8 mouse cellular contexts compared by ENCODE assay signal in the genomic region with DNA sequence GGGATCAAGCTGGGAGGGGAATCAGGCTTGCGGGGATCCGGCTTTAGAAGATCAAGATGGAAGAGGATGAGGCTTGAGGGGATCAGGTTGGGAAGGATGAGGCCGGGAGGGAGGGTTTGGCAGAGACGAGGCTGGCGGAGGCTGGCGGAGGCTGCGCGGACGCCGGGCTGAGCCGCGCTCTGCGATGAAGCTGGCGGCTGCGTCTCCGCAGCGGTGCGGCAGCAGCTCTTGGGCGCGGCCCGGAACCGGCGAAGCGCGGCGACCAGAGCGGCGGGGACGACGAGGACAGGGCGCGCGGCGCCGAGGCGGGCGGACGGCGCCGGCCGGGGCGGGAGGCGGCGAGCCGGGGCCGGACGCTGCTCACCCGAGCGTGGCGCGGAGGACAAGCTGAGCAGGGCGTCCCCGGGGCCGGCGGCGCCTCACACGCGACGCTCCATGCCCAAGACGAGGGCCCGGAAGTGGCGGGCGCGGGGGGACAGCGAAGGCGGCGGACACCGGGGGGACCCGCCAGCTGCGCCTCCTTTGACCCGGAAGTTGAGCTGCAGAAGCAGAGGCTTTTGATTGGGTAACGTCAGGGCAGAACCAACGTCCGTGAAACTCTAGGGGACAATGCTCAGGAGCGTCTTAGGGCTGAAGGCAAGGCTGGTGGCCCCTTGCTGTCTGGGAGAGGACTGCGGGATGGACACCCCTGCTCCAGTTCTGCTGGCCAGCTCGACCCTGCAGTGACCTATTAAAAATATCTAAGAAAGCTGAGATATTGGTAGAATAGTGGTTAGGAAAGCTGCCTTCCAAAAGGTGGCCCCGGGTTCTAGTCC. TPM values are rescaled to one million over a fixed set of nuclear protein-coding genes. Genes with fewer than 3 reads are reported as not detected.
DNase-seq lines count a peak whose midpoint lies in the region; ATAC-seq lines count a peak whose summit lies in the region.

A gene (minus strand): TSS at position 529 of the 815 bp plus-strand sequence.

- H3K4me3 ChIP-seq in heart, embryonic 14.5 days (ENCODE audit: control insufficient read depth in 1 of 2, insufficient read depth in 1 of 2, low read depth in 1 of 2, low read length in 2 of 2), result peak within 1 kb of the TSS; percentile 91 to 97
- peak within 1 kb of the TSS; percentile 86 for H3K4me3 ChIP-seq in liver, embryonic 13.5 days (replicated peaks)
- H3K4me3 ChIP-seq in stomach, embryonic 16.5 days (replicated peaks; ENCODE audit: low read length), result peak within 1 kb of the TSS; percentile 90

- peak; percentile 69 for DNase-seq in c-Kit-negative CD71-positive TER-119-positive erythroid progenitor cells, embryonic 14.5 days (ENCODE audit: low read depth, low spot score)
- peak; percentile 96 for DNase-seq in fibroblast of lung, adult 2 months (ENCODE audit: low read depth)
- peak; percentile 94 for DNase-seq in kidney, postnatal 14 days
- peak; percentile 85 for DNase-seq in liver, embryonic 13.5 days
- DNase-seq in neural tube, embryonic 10.5 days (ENCODE audit: extremely low spot score, low spot score), result peak; percentile 89

- peak within 1 kb of the TSS; percentile 73 to 82 for H3K27ac ChIP-seq in heart, embryonic 14.5 days (replicated peaks in 1 of 2; ENCODE audit: control insufficient read depth in 1 of 2, insufficient read depth in 1 of 2, low read depth in 2 of 2, low read length in 2 of 2)
- H3K27ac ChIP-seq in liver, embryonic 13.5 days, result peak within 1 kb of the TSS; percentile 89
- peak within 1 kb of the TSS; percentile 79 for H3K27ac ChIP-seq in stomach, embryonic 16.5 days (ENCODE audit: low read length)

- peak; percentile 100 for ATAC-seq in CD4-positive, CD25-positive, alpha-beta regulatory T cell, adult 4 months
- peak; percentile 97 for ATAC-seq in heart, embryonic 14.5 days (ENCODE audit: insufficient number of reproducible peaks, insufficient read depth, low FRiP score, low read depth)
- ATAC-seq in liver, embryonic 13.5 days (ENCODE audit: low read depth), result peak; percentile 94
- peak; percentile 98 for ATAC-seq in stomach, embryonic 16.5 days (ENCODE audit: insufficient read depth, low FRiP score)

- H3K9ac ChIP-seq in heart, embryonic 14.5 days (ENCODE audit: low read length), result peak within 1 kb of the TSS; percentile 91
- peak within 1 kb of the TSS; percentile 93 for H3K9ac ChIP-seq in liver, embryonic 13.5 days
- H3K9ac ChIP-seq in stomach, embryonic 16.5 days (ENCODE audit: low read length), result peak within 1 kb of the TSS; percentile 94

- peak within 1 kb of the TSS; percentile 87 for H3K4me2 ChIP-seq in heart, embryonic 14.5 days (ENCODE audit: low read length)
- peak within 1 kb of the TSS; percentile 83 for H3K4me2 ChIP-seq in liver, embryonic 13.5 days
- H3K4me2 ChIP-seq in stomach, embryonic 16.5 days (ENCODE audit: low read depth, low read length), result peak within 1 kb of the TSS; percentile 74

- H3K36me3 ChIP-seq in heart, embryonic 14.5 days (ENCODE audit: control insufficient read depth, insufficient read depth, low read length), result peaks cover 6% of the 10 kb centered on the region; the same call in 1 of the 2 replicates
- 0 out of 2 replicates have a peak, but pooled peaks cover 4% of the 10 kb centered on the region for H3K36me3 ChIP-seq in liver, embryonic 13.5 days
- H3K36me3 ChIP-seq in stomach, embryonic 16.5 days (ENCODE audit: control insufficient read depth, insufficient read depth, low read length), result no peaks in the 10 kb centered on the region

- peaks cover 8 to 16% of the 10 kb centered on the region in 2 experiments; a peak in 3 of 4 replicates for H3K4me1 ChIP-seq in heart, embryonic 14.5 days (ENCODE audit: control insufficient read depth in 2 of 2, insufficient read depth in 2 of 2, low read length in 2 of 2)
- peaks cover 43% of the 10 kb centered on the region for H3K4me1 ChIP-seq in liver, embryonic 13.5 days (replicated peaks)
- H3K4me1 ChIP-seq in stomach, embryonic 16.5 days (ENCODE audit: control insufficient read depth, insufficient read depth, low read length), result peaks cover 15% of the 10 kb centered on the region

- no peaks in the 10 kb centered on the region for H3K27me3 ChIP-seq in heart, embryonic 14.5 days (ENCODE audit: control insufficient read depth, insufficient read depth, low read length)
- no peaks in the 10 kb centered on the region for H3K27me3 ChIP-seq in liver, embryonic 13.5 days
- H3K27me3 ChIP-seq in stomach, embryonic 16.5 days (ENCODE audit: control insufficient read depth, insufficient read depth, low read length), result no peaks in the 10 kb centered on the region

- under 1% methylated on average over 76 of the region's 78 CpGs for WGBS in heart, embryonic 14.5 days
- under 1% methylated on average over 75 of the region's 78 CpGs for WGBS in liver, embryonic 13.5 days (ENCODE audit: insufficient replicate concordance)
- WGBS in stomach, embryonic 16.5 days, result under 1% methylated on average over 64 of the region's 78 CpGs

- no peaks in the 10 kb centered on the region for H3K9me3 ChIP-seq in heart, embryonic 14.5 days (ENCODE audit: control insufficient read depth, low read length)
- no peaks in the 10 kb centered on the region for H3K9me3 ChIP-seq in liver, embryonic 13.5 days (replicated peaks)
- H3K9me3 ChIP-seq in stomach, embryonic 16.5 days (replicated peaks; ENCODE audit: control insufficient read depth, low read length), result no peaks in the 10 kb centered on the region

RNA-seq across cellular contexts. Expression of the gene that starts here (rescaled TPM):
- polyA plus RNA-seq in CD4-positive, CD25-positive, alpha-beta regulatory T cell, adult 4 months (2017; shearing (Covaris generic)), result 10 to 100 TPM; 17.8 to 21.0 TPM
- polyA plus RNA-seq in heart, embryonic 14.5 days (2014; fragmentation: Nextera tagmentation; extraction: Ambion mirVana), result 18.9 and 19.5 TPM in 2 replicates
- 19.6 and 23.0 TPM in 2 replicates for polyA plus RNA-seq in liver, embryonic 13.5 days (2015; fragmentation: Nextera tagmentation; extraction: Ambion mirVana)
- 32.6 and 37.4 TPM in 2 replicates for polyA plus RNA-seq in stomach, embryonic 16.5 days (2015; fragmentation: Nextera tagmentation; extraction: Ambion mirVana)

Comparison
In these comparisons a context has a peak if more than half of its experiments do, and no peak if none do; other contexts are left out.
1. Peak in every context shown above with its lines: DNase-seq, ATAC-seq, H3K4me3 ChIP-seq and H3K27ac ChIP-seq.